Mouse (Mus musculus): Measurements from ENCODE around the gene Osbpl3. TPM values are rescaled to one million over a fixed set of nuclear protein-coding genes. Genes with fewer than 3 reads are reported as not detected.

Gene Osbpl3
- total RNA-seq, 2 experiments from 2014 or later = 26.8 to 27.9 TPM

GRCm38 (mm10) chr6:50385451-50386013 lies 70.5 kb downstream of the Osbpl3 start:
- intact Hi-C loops (cut with DNase I) = no loop called here
- no peak for DNase-seq (ENCODE audit: extremely low spot score in 1 of 2, low spot score in 2 of 2)

DNA sequence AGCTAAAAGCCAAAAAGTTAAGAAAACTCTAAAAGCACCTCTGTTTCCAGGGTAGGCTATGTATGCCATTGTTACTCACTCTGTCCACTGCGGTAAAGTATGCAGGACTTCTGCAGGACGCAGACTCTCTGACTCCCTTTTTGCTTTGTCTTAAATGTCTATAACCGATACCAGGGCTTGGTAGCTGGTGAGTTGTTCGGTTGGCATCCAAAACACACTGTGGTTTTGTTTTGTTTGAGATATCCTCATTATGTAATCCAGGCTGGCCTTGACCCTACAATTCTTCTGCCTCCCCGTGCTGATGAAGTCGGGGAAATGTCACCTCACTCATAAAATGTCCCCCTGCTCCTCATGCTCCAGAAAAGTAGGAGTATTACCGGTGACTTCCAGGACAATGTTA lies 73.3 kb downstream of the Osbpl3 start:
- intact Hi-C loops (cut with DNase I) = no loop called here
- no peak for DNase-seq (ENCODE audit: extremely low spot score in 1 of 2, low spot score in 2 of 2)

GRCm38 (mm10) chr6:50382196-50382595 lies 73.8 kb downstream of the Osbpl3 start:
- DNase-seq (ENCODE audit: extremely low spot score in 1 of 2, low spot score in 2 of 2) = no peak
- intact Hi-C loops (cut with DNase I) = no loop called here

DNA sequence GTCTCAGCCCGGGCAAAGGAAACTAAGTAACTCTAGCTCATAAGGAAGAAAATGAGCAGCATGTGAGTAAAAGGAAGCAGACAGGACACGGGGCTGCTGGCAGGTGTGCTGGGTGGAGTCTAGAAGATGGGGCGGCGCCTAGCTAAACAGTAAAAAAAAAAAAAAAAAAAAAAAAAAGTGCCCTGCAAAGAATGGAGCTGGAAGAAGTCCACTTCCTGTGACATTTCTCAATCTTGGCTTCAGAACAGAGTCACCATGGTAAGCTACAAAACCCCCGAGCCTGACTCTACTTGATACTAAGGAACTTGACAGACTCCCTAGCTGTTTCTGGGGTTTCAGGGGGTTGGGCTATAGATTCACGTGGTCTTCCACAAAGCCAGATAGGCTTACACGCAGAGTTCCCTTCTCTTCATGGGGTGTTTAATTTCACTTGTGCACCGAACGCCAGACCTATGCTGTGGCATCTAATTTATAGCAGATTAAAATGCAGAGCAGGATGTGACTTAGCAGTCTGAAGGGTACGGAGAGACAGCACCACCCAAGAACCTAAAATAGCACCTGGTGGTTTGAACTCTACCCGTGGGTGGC lies 74.4 kb downstream of the Osbpl3 start:
- DNase-seq (ENCODE audit: extremely low spot score in 1 of 2, low spot score in 2 of 2) = no peak
- intact Hi-C loops (cut with DNase I) = no loop called here

DNA sequence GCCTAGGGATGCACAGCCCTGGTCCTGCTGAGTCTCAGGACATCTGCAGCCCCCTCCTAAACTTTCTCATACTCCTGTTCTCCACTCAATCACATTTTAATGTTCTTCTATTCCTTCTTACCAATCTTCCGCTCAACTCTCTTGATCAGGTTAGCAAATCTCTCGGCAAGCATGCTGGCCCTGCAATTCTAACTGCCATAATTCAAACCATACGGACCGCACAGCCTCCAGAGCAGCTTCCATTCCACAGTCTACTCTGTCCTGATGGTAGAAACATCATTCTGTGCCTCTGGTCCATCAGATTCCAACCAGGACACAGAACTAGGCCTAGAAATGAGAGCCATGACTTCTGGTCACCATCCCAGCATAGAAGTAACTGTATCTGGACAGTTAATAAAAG lies 76.3 kb downstream of the Osbpl3 start:
- intact Hi-C loops (cut with DNase I) = no loop called here
- no peak for DNase-seq (ENCODE audit: extremely low spot score in 1 of 2, low spot score in 2 of 2)

DNA sequence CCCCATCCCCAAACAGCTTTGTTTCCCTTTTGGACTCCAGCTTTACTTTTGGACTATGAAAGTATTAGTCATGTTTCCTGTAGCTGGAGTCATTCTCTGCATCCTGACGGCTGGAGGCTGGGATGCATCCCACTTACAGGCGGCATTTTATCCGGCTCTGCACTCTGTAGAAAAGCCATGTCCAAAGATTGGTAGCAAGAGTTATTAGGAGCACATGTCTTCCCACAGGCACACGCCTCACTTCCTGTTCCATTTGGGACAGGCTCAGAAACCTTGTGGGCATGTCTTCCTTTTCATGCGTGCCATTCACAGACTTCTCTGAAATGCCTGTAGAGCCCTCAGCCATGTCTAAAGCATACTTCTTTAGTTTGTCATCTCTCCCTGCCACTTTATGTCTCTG lies 76.9 kb downstream of the Osbpl3 start:
- intact Hi-C loops (cut with DNase I) = no loop called here

GRCm38 (mm10) chr6:50377742-50378720 lies 78.0 kb downstream of the Osbpl3 start:
- DNase-seq (ENCODE audit: extremely low spot score in 1 of 2, low spot score in 2 of 2) = no peak
- intact Hi-C loops (cut with DNase I) = no loop called here

More for the DNA sequence above, 76.9 kb downstream of the Osbpl3 start:
- DNase-seq (ENCODE audit: extremely low spot score in 1 of 2, low spot score in 2 of 2) = no peak

- intact Hi-C loops (cut with DNase I) = no loop called here
- DNase-seq (ENCODE audit: extremely low spot score in 1 of 2, low spot score in 2 of 2) = no peak
Measured at GRCm38 (mm10) chr6:50376684-50377083, 79.3 kb downstream of the Osbpl3 start.

DNA sequence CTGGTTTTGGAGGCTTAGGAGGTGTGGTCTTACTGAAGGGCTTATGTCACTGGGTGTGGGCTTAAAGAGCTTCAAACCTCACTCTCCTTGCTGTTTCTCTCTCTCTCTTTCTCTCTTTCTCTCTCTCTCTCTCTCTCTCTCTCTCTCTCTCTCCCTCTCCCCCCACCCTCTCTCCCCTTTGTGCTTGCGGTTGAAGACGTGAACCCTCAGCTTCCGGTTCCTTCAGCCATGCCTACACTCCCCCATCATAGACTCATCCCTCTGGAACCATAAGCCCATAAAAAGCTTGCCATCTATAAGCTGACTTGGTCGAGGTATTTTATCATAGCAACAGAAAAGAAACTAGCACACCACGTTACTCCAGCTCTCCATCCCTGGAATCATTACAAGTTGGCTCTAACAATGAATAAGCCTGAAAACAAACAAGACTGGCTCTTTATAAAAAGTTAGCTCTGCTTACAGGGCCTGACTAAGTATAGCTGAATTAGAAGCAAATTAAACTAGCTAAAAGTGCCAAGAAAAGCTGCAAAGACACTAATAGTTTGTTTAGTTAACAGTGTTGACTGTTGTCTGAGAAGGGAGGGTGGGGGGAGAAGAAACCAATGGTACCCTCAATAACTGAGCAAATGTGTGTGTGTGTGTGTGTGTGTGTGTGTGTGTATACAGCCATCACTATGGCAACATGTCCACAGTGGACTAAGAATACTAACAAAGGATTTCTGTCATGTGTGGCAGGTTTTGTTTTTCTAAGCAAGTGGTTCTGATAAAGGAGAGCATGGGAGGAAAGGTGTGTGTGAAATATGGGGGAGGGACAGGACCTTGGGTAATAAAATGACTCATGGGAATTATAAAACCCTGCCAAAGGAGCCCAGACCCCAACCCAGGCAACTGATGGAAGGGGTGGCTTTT lies 83.2 kb downstream of the Osbpl3 start:
- intact Hi-C loops (cut with DNase I) = no loop called here

GRCm38 (mm10) chr6:50371501-50372086 lies 84.4 kb downstream of the Osbpl3 start:
- intact Hi-C loops (cut with DNase I) = no loop called here
- DNase-seq (ENCODE audit: extremely low spot score in 1 of 2, low spot score in 2 of 2) = no peak

More for the DNA sequence above, 83.2 kb downstream of the Osbpl3 start:
- no peak for DNase-seq (ENCODE audit: extremely low spot score in 1 of 2, low spot score in 2 of 2)

DNA sequence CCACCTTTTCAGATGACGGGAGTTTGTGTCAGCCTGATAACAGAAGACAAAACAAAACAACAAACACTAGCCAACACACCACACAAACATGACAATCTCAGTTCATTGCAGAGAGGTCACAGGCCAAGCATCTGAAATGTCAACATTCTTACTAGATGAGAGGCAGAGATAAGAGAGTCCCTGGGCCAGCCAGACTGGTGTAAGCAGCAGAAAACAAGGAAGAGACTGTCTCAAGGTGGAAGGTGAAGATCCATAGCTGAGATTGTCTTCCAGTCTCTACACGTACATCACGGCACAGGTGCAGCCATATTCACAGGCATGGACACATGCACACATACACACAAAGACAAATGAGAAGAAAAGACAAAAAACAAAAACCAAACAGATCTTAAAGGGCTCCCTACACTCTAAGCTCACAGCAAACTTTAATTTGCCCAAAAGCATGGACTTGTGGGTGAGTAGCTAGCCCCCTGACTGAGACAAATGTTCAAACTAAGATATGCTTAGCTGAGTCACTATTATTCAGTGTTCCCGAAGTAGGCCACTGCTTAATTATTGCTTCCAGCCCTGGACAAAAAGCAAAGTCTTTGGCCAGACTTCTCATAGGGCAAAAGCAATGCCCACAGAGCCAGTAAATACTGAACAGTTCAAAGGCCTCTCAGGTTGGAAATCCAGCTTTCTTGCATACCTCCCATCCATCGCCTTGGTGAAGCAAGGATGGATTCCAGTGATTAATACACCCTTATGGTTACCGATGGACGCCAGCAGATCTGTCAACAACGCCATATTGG lies 87.3 kb downstream of the Osbpl3 start:
- intact Hi-C loops (cut with DNase I) = no loop called here
- no peak for DNase-seq (ENCODE audit: extremely low spot score in 1 of 2, low spot score in 2 of 2)

DNA sequence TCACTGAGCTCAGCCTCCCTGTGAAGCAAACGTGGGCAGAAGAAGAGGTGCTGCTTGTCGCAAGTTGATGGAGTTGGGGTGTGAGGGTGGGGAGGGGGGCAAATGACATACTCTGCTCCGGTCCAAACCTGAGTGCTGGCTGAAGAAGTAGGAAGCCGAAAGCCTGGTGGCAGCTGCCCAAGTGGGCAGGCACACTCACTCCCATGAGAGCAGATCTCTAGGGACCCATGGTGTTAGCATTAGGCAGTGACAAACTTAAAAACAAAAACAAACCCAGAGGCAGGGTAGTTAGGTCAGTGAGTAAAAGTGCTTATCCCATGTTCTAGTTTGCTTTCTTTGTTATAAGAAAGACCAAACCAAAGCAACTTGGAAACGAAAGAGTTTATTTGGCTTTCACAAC lies 88.2 kb downstream of the Osbpl3 start:
- intact Hi-C loops (cut with DNase I) = no loop called here
- no peak for DNase-seq (ENCODE audit: extremely low spot score in 1 of 2, low spot score in 2 of 2)

GRCm38 (mm10) chr6:50366724-50367123 lies 89.3 kb downstream of the Osbpl3 start:
- intact Hi-C loops (cut with DNase I) = no loop called here
- DNase-seq (ENCODE audit: extremely low spot score in 1 of 2, low spot score in 2 of 2) = peak in 1 of 2 experiments; percentile 40

- intact Hi-C loops (cut with DNase I) = no loop called here
Measured at GRCm38 (mm10) chr6:50366319-50366718, 89.7 kb downstream of the Osbpl3 start.

GRCm38 (mm10) chr6:50364364-50364763 lies 91.6 kb downstream of the Osbpl3 start:
- DNase-seq (ENCODE audit: extremely low spot score in 1 of 2, low spot score in 2 of 2) = no peak
- intact Hi-C loops (cut with DNase I) = no loop called here

More at GRCm38 (mm10) chr6:50366319-50366718, 89.7 kb downstream of the Osbpl3 start:
- no peak for DNase-seq (ENCODE audit: extremely low spot score in 1 of 2, low spot score in 2 of 2)

- intact Hi-C loops (cut with DNase I) = no loop called here
- no peak for DNase-seq (ENCODE audit: extremely low spot score in 1 of 2, low spot score in 2 of 2)
Measured at GRCm38 (mm10) chr6:50363385-50363784, 92.6 kb downstream of the Osbpl3 start.

DNA sequence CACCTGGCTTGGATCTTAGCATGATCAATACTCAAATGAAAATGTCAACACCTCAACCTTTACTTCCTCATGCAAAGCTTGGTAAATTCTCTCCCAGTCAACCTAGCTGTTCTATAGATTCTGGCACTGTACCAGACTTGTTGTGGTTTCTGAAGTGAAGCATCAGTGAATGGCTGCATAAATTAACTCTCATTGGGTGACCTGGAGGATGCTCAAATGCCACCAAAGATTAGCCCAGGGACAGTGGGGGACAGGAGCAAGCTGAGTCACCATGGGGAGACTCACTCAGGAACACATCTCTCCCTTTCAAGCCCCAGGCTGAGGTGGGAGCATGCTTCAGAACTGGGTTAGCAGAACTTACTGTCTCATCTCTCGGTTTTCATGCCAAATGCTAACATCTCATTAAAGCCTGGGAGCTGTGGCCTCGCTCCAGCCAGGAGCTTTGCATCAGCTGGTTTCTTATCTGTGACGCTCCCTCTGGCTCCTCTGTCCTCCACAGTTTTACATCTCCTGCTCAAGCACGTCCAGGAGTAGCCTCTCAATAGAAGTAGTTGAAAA lies 93.2 kb downstream of the Osbpl3 start:
- intact Hi-C loops (cut with DNase I) = no loop called here

More for the DNA sequence above, 93.2 kb downstream of the Osbpl3 start:
- no peak for DNase-seq (ENCODE audit: extremely low spot score in 1 of 2, low spot score in 2 of 2)

Data from left cerebral cortex, postnatal 10 days (tissue).